Mouse (Mus musculus) liver, adult 2 months (tissue): ENCODE results near the gene Ptprn2.

Source experiments
- CTCF ChIP-seq: fragments of 200-500 bp; IDR thresholded peaks from 2 replicates; pipeline ENCODE4 v1.5.1; 2011; ENCODE audit warnings: low read depth, low read length, control low read depth
- POLR2A ChIP-seq: fragments of 200-500 bp; IDR thresholded peaks from 2 replicates; pipeline ENCODE4 v1.6.1; 2011; ENCODE audit warnings: low read length, control low read depth; ENCODE audit not compliant: insufficient read depth; ENCODE audit errors: extremely low read depth

DNA sequence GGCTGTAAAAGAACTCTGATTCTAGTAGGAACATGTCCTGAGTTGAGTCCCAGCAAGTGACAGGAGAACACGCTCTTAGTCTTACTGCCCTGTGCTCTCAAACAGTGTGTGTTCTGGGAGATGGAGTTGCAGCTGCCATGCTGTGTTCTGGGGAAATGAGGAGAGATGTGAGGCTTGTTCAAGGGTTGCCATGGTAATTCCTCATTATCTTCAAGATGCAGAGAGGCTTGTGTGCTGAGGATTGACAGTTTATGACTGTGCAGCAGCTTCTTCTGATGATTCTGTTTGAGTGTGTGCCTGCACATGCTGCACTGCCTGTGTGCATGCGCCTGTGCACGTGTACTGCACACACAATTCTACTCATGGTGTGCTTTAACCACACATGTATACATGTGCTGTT lies 192.2 kb downstream of the Ptprn2 start:
- TF ChIP-seq CTCF (no peak), POLR2A (no peak)
